Mouse (Mus musculus): Measurements from ENCODE around the gene Gm48552. TPM values are rescaled to one million over a fixed set of nuclear protein-coding genes. Genes with fewer than 3 reads are reported as not detected.

Gm48552 gene
- polyA plus RNA-seq, 1 experiment: 10.1 TPM

- DNase-seq (ENCODE audit: extremely low spot score in 1 of 2, low spot score in 1 of 2): no peak
Measured at GRCm38 (mm10) chr10:81403511-81403910, 14.7 kb downstream of the Gm48552 start.

DNA sequence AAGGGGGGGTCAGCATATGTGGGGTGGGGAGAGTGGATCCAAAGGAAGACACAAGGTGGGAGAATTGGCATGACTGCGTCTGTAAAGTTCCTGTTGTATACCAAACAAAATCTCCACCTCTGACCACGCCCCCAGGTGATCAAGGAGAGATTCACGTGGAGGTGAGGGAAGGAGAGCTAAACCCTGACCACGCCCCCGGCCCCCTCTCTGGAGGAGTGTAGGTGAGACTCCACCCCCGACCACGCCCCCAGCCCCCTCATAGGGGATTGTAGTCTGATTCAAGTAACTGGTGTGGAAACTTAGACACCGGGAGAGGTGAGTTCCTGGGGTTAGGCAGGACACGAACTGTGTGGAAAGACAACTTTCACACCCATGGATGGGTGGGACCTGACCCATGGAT, 15.3 kb downstream of the Gm48552 start:
- no peak for DNase-seq (ENCODE audit: extremely low spot score in 1 of 2, low spot score in 1 of 2)

DNA sequence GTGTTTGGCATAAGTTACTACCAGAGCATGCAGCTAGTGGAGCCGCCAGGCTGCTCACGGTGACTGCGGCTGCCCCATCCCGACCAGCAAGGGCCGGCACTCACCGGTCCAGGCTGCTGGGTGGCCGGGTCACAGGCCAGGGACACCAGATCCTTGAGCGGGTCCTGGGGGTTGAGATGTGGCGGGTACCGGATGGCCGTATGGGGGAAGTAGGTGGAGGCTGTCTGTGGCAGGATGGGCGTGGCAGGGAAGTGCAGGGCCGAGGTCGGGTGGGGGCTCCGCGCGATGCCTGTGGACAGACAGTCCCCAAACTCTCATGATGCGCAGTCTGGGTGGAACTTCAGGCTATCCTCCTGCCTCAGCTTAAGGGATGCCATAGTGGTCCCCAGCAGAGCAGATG, 15.9 kb downstream of the Gm48552 start:
- DNase-seq (ENCODE audit: extremely low spot score in 1 of 2, low spot score in 1 of 2): no peak

DNA sequence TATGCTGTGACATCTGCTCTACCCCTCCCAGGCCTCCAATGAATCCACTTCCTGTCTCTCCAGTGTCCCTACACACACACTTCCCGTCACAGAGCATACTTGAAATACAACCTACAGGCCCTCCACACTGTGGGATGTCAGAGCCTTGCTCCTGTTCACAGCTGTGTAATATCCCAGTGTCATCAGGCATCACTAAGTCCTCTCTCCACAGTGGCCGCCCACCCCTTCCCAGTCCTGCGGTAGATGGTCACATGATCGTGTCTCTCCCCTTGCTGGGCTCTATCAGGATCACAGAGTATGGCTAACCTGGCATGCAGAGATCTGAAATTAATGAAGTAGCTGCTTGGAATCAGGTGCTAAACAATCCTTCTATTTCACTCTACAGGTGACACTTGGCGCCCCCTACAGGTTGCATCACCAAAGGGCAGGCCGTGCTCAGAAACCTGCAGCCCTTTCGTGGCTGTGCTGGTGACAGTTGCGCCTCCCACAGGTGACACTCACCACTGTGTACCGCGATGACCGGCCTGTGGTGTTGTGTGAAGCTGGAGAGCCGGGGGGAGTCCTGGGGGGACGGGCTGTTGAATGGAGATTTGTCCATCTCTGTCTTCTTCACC, 16.9 kb downstream of the Gm48552 start:
- peak in 1 of 2 experiments; percentile 74 for DNase-seq (ENCODE audit: extremely low spot score in 1 of 2, low spot score in 1 of 2)

DNA sequence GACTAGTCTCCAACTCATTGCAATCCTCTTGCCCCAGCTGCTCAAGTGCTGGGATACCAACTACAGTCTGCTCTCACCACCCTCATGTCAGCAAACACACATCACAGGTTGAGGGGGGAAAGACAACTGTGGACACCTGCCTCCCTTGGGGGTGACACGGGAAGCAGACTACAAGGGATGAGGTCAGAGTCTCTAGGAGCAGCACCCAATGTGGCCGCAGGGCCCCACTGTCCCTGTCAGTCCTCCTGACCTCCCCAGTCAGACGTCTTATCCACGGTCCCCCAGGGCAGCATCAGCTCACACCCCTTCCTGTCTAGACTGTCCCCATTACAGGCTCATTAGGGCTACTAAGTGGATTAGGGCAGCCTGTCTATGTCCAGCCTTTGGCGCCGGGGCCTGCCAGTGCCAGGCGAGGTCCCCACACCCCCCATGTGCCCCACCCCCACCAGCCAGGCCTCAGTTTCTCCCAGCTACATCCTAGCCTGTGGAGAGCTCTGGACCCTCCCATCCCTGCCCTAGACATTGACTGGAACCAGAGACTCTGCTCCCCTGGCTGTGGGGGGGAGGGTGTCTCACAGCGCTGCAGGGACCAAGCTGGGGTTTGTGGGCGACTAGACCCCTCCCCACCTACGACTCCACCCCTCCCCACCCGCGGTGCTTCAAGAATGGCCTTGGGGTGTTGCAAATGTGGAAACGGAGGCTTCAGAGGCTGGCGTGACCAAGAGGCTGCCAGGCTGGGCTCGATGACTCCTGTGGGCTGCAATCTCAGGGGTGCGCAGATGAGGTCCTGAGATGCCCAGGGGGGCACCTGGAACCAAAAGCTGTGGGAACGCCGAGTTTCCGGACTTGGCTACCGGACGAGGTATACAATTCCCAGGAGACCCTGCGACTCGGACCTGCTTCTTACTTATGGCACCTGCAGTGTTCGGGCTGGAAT, 18.0 kb downstream of the Gm48552 start:
- DNase-seq (ENCODE audit: extremely low spot score in 1 of 2, low spot score in 1 of 2): no peak

DNA sequence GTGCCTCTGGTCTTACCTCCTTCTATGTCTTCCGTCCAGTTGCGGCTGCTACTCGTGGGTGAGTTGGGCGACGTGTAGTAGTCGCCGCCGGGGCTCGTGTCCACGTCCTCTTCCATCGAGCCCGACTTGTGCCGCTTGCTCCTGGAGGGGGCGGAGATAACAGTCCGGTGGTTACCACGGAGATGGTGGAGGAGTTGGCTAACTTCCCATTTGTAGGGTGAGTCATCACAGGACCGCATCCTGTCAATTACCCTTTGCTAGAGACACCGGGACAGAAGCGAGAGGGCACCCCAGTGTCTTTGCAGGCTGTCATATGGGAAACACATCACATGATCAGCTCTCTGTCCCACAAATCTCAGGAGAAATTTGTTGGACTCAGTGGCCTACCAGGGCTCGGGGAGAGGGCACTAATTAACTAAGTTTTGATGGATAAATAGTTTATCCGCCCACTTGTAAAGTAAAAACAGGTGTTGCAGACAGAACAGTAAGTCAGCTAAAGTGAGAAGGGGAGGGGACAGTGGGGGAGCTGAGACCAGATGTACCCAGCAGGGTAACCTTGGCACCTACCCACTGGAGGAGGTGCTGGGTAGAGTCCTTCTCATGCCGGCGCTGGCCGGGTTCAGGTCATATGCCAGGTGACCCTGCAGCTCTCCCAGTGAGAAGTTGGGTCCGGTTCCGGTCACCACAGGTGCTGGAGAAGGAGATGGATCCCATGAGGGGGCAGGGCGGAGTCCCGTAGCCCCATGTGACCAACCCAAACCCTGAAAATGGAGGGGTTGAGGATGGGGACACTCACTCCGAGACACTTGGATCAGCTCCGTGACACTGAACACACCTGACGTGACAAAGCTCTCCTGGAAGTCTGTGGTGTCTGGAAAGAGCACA, 19.0 kb downstream of the Gm48552 start:
- peak in 1 of 2 experiments; percentile 85 for DNase-seq (ENCODE audit: extremely low spot score in 1 of 2, low spot score in 1 of 2)

- no peak for DNase-seq (ENCODE audit: extremely low spot score in 1 of 2, low spot score in 1 of 2)
Measured at GRCm38 (mm10) chr10:81408424-81408729, 19.6 kb downstream of the Gm48552 start.

DNA sequence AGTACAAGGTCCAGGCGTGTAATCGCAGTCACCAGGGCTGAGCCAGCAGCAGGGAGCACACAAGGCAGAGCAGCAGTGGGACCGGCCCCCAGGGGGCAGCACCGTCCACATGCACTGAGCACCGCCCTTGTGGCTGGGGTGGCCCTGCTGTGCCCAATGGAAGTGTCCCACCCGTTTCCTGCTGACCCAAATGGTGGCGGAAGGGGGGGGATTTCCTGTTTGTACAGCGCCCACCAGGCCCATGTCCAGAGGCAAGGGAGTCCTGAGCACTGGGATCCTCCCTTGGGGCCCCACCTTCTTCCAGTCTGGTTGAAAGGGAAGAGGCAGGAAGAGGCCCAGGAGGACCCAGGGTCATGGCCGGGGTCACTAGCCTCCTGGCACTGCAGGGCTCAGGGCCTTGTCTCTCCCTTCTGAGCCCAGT, 20.1 kb downstream of the Gm48552 start:
- DNase-seq (ENCODE audit: extremely low spot score in 1 of 2, low spot score in 1 of 2): peak in 1 of 2 experiments; percentile 70

DNA sequence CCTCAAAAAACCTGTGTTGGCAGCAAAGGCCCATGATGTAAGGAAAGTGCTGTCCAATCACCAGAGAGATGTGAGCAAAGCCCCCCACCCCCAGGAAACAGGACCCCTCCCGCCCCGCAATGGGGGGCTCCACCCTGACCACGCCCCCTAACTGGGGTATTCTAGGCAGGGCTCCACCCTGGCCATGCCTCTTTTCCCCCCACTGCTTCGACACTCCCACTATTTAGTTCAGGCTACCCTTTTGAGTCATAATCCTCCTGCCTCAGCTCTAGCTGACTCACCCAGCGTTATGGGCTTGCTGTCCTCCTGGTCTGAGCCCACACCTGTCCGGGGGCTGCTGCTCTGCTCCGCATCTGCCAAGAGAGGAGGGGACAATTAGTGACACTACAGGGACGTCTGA, 20.5 kb downstream of the Gm48552 start:
- no peak for DNase-seq (ENCODE audit: extremely low spot score in 1 of 2, low spot score in 1 of 2)

DNA sequence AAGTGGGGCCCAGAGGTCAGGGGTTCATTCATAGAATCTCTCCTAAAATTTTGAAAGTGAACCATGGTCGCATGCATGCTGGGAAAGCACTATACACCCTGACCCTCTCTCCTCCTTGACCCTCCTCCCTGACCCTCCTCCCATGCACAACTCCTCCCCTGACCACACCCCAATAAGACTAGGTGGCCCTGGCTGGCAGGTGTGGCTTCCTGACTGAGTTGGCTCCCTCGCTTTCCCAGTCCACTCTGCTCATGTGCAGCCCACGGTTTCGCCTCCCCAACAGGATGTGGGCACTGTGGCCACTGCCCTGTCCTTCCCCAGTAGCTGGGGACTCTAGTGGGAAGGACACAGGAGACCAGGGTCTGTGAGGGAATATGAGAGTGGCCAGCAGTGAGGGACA, 21.5 kb downstream of the Gm48552 start:
- no peak for DNase-seq (ENCODE audit: extremely low spot score in 1 of 2, low spot score in 1 of 2)

GRCm38 (mm10) chr10:81410981-81411380, 22.2 kb downstream of the Gm48552 start:
- no peak for DNase-seq (ENCODE audit: extremely low spot score in 1 of 2, low spot score in 1 of 2)

- peak in 1 of 2 experiments; percentile 71 for DNase-seq (ENCODE audit: extremely low spot score in 1 of 2, low spot score in 1 of 2)
Measured at GRCm38 (mm10) chr10:81411471-81412400, 22.9 kb downstream of the Gm48552 start.

DNA sequence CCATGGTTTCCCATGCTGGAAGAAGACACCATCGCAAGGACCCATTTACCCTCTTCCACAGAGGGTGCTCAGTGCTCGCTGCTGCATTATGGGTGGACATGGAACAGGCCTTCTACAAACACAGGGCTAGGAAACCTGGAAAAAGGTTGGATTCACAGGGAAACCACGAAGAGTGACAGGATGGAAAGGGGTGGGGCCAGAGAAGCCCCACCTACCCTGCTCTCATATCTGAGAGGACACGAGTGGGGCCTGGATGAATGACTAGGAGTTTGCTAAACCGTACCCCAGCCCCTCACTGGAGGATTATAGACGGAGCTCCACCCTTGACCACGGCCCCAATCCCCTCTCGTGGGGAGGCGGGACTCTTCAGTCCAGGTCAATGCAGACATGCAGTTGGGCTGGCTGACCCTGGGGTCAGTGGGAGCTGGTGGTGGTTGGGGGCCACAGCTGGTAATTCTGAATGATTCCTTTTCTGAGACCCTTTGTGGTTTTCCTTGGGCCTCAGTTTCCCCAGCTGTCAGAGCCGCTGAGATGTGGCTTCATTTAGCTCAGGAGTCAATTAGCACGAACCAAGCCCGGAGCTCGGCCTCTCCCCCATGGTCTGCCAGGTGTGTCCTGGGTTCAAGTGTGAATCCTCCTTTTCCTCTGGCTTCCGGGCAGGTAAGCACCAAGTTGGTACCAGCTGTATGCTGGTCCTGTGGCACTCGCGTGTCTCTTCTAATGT, 23.9 kb downstream of the Gm48552 start:
- no peak for DNase-seq (ENCODE audit: extremely low spot score in 1 of 2, low spot score in 1 of 2)

DNA sequence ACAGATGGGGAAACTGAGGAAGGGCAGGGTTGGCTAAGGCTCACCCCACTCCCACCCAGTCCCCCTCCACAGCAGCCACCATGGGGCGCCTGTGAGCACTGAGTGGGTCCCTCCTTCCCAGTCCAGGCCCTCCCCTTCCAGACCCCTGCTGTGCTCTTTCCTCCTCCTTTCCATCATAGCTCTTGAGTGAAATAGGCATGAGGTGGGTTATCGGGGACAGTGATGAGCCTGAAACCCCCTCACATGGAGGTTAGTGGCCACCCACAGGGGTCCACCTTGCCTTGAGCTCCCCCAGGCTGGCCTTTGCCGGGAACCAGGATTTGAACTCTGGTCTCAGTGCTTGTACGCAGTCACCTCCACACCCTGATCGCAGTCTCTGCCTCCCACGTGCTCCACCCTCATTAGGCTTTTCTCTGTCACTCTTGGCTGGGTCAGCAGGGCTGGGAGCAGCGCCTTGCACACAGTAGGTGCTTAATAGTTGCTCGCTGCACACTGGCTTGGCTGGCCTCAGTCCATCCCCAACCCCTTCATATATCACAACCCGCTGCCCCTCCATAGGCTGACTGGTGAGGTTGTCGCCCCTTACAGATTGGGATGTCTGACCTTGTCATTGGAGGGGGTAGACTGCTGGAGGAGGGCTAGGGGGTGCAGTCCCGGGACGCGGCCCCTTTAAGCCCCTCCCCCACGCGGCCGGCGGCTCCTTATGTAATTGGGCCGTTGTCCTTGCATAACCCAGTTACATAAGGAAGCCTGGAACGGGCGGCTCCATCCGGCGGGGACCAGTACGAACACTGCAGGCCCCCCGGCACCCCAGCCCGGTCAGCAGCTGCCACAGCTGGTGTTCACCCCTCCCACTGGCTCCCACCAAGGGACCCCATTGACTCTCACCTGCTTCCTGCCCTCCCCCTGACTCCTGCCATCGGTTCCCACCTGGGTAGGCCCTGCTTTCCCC, 24.8 kb downstream of the Gm48552 start:
- peak in 1 of 2 experiments; percentile 86 for DNase-seq (ENCODE audit: extremely low spot score in 1 of 2, low spot score in 1 of 2)

DNA sequence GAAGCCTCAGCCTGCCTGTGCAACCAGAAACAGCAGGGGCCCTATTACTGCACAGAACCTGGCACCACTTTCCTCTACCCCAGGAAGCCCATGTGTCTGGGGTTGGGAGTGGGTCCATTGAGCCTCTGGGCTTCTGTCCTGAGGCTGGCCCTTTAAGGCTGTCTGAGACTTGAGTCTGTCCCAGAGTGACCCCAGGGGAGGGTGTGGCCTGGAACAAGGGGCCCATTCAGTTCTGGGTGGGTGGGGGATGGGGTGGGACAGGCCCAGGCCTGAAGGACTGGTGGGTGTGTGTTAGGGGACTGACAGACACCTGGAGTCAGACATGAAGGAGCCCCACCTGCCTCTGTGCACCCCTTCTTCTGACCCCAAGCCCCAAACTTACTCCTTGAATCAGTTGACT, 25.9 kb downstream of the Gm48552 start:
- no peak for DNase-seq (ENCODE audit: extremely low spot score in 1 of 2, low spot score in 1 of 2)

DNA sequence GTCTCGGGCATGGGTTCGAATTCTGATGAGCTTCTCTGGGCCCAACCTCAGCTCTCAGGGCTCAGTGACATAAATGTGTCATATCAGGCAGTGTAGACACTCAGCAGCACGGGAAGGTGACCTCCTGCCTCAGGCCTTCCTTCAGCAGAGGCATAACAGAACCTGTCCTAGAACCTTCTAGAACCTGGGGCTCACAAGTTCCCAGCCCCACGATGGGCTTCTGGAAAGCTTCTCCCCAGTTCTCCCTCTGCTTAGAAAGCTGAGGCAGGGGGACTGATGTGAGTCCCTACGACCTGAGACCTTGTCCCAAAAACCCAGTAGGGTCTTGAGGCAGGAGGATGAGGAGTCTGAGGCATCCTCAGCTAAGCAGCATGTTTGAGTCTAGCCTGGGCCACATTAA, 26.3 kb downstream of the Gm48552 start:
- DNase-seq (ENCODE audit: extremely low spot score in 1 of 2, low spot score in 1 of 2): no peak

DNA sequence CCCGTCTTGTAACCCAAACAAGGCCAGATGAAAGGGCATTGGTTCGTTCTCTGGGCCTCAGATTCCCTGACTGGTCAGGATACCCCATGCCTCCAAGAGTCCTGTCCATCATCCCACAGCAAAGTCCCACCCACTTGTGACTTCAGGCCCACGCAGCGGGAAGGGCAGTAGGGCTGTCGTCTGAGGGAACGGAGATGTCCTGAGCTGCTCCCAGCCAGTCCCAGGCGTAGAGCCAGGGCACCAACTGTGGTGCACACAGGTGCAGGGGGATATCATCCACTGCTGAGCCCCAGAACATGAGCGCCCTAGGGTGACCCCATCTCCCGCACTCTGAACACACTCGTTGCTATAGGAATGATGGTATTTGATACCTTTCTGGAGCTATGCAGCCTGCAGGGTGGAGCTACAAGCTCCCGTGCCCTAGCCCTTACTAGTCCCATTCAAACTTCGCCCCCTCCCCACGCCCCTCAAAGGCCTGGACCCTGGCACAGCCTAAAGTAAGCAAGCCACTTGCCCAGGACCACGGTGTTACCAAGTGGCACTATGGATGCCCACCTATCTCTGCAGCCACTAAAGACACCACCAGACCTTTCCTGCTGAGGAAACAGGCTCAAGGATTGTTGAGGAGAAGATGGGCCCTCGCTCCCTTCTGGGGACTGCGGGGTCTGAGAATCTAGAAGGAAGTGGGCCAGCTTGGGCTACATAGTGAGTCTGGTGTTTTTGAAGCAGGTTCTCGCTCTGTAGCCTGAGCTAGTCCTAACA, 26.9 kb downstream of the Gm48552 start:
- no peak for DNase-seq (ENCODE audit: extremely low spot score in 1 of 2, low spot score in 1 of 2)
